ENCODE assay signal across 26 mouse cellular contexts in the genomic region with DNA sequence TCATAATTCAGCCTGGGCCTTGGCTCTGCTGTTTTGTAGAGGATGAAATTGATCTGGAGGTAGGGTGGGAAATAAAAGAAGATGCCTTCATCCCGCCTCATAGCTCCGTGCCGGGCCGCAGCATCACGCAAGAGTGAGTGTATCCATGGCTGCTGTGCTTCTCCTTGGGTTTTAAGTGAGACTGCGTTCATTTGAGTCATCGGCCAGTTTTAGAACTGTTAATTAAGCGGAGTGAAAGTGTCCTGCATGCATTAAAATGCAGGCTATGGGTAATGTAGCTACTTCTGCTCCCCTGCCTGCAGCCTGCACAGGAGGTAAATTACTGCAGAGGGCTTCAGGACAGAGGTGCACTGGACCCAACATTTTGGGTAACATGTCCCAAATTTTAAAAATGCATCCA. TPM values are rescaled to one million over a fixed set of nuclear protein-coding genes. Genes with fewer than 3 reads are reported as not detected.
A peak's percentile ranks its signal among the peaks of the same experiment; 100 is the strongest.
DNase-seq lines count a peak whose midpoint lies in the region; ATAC-seq and TF ChIP-seq lines count a peak whose summit lies in the region.
"Had no signal": no experiment of that assay in that cellular context is flagged by ENCODE, and none has a peak within 500 bp of the region (broad histone marks: within the 10 kb centered on the region; RNA-seq: fewer than 3 reads in every experiment).

No protein-coding gene starts in this region.

- intact Hi-C loops in left cerebral cortex, postnatal 14 days (cut with DNase I) = no loop called here
- intact Hi-C loops in left cerebral cortex, postnatal 10 days (cut with DNase I) = no loop called here

- H3K9ac ChIP-seq in forebrain, postnatal 0 days = no peak overlapping the region
- no peak overlapping the region for H3K9ac ChIP-seq in neural tube, embryonic 14.5 days (replicated peaks; ENCODE audit: low read depth, low read length)
- H3K9ac ChIP-seq in neural tube, embryonic 15.5 days (replicated peaks) = no peak overlapping the region
- H3K9ac ChIP-seq: embryonic facial prominence, embryonic 12.5 days; forebrain, embryonic 12.5 days; heart, embryonic 15.5 days; hindbrain, embryonic 14.5 days had no signal

- H3K4me1 ChIP-seq in forebrain, postnatal 0 days (ENCODE audit: insufficient read depth) = no peaks in the 10 kb centered on the region
- peaks cover 5% of the 10 kb centered on the region; the same call in 1 of the 2 replicates for H3K4me1 ChIP-seq in forebrain, embryonic 10.5 days
- no peaks in the 10 kb centered on the region for H3K4me1 ChIP-seq in neural tube, embryonic 14.5 days (ENCODE audit: control insufficient read depth, insufficient read depth, low read length)
- peaks cover 17% of the 10 kb centered on the region for H3K4me1 ChIP-seq in neural tube, embryonic 15.5 days
- H3K4me1 ChIP-seq: heart, embryonic 15.5 days; hindbrain, embryonic 10.5 days had no signal

- 78% methylated on average over 8 of the region's 8 CpGs for WGBS in forebrain, postnatal 0 days
- 92% methylated on average over 8 of the region's 8 CpGs for WGBS in forebrain, embryonic 10.5 days
- 66% methylated on average over 8 of the region's 8 CpGs for WGBS in neural tube, embryonic 14.5 days
- WGBS in neural tube, embryonic 15.5 days = 73% methylated on average over 8 of the region's 8 CpGs

- H3K27me3 ChIP-seq in forebrain, postnatal 0 days (ENCODE audit: insufficient read depth, low read length) = no peaks in the 10 kb centered on the region
- H3K27me3 ChIP-seq in forebrain, embryonic 10.5 days (ENCODE audit: poor library complexity, severe bottlenecking) = no peaks in the 10 kb centered on the region
- no peaks in the 10 kb centered on the region for H3K27me3 ChIP-seq in neural tube, embryonic 14.5 days (ENCODE audit: control insufficient read depth, insufficient read depth, low read length)
- no peaks in the 10 kb centered on the region for H3K27me3 ChIP-seq in neural tube, embryonic 15.5 days (replicated peaks)
- H3K27me3 ChIP-seq: embryonic facial prominence, embryonic 12.5 days; forebrain, embryonic 12.5 days; heart, embryonic 15.5 days had no signal

- no peaks in the 10 kb centered on the region for H3K9me3 ChIP-seq in forebrain, postnatal 0 days (ENCODE audit: low read length)
- H3K9me3 ChIP-seq in forebrain, embryonic 10.5 days = no peaks in the 10 kb centered on the region
- H3K9me3 ChIP-seq in neural tube, embryonic 14.5 days (ENCODE audit: control insufficient read depth, low read length) = no peaks in the 10 kb centered on the region
- H3K9me3 ChIP-seq in neural tube, embryonic 15.5 days (replicated peaks) = no peaks in the 10 kb centered on the region
- H3K9me3 ChIP-seq: embryonic facial prominence, embryonic 12.5 days; forebrain, embryonic 12.5 days; G1E; heart, embryonic 15.5 days; hindbrain, embryonic 10.5 days had no signal

- TF ChIP-seq CTCF in forebrain, postnatal 0 days (IDR thresholded peaks at IDR 0.05; ENCODE audit: low read depth) = no peak

- no peak for DNase-seq in forebrain, postnatal 0 days
- DNase-seq in forebrain, embryonic 10.5 days (ENCODE audit: extremely low spot score, low spot score) = no peak
- peak; percentile 25 to 43 for DNase-seq in left cerebral cortex, postnatal 14 days (ENCODE audit: low spot score in 2 of 2)
- no peak for DNase-seq in left cerebral cortex, postnatal 10 days (ENCODE audit: extremely low spot score in 1 of 2, low spot score in 2 of 2)
- DNase-seq in neural tube, embryonic 10.5 days (ENCODE audit: extremely low spot score, low spot score) = no peak
- DNase-seq in urinary bladder, postnatal 25 days (ENCODE audit: low spot score) = no peak
- DNase-seq: adrenal gland, adult 8-10 months; adrenal gland, postnatal 36 days; B cell, adult 2 months; cerebellum, adult 11 months; cerebellum, adult 8-10 months; cerebellum, postnatal 14 days; gastrocnemius, postnatal 14 days; heart, adult 2 months; heart, postnatal 14 days had no signal

- H3K4me3 ChIP-seq in forebrain, postnatal 0 days (ENCODE audit: low read depth, low read length) = no peak overlapping the region
- H3K4me3 ChIP-seq in forebrain, embryonic 10.5 days = no peak overlapping the region
- H3K4me3 ChIP-seq in neural tube, embryonic 14.5 days (ENCODE audit: low read depth, low read length) = no peak overlapping the region
- H3K4me3 ChIP-seq in neural tube, embryonic 15.5 days (replicated peaks) = no peak overlapping the region
- H3K4me3 ChIP-seq: embryonic facial prominence, embryonic 12.5 days; forebrain, embryonic 12.5 days; heart, adult 2 months; heart, embryonic 15.5 days; hindbrain, embryonic 10.5 days had no signal

- no peaks in the 10 kb centered on the region for H3K36me3 ChIP-seq in forebrain, postnatal 0 days (ENCODE audit: insufficient read depth)
- H3K36me3 ChIP-seq in forebrain, embryonic 10.5 days (replicated peaks) = peaks cover 14% of the 10 kb centered on the region
- H3K36me3 ChIP-seq in neural tube, embryonic 14.5 days (ENCODE audit: control insufficient read depth, insufficient read depth, low read length) = no peaks in the 10 kb centered on the region
- H3K36me3 ChIP-seq in neural tube, embryonic 15.5 days = no peaks in the 10 kb centered on the region
- H3K36me3 ChIP-seq: forebrain, embryonic 12.5 days; heart, embryonic 15.5 days had no signal

- no peak overlapping the region for H3K4me2 ChIP-seq in forebrain, postnatal 0 days (ENCODE audit: low read depth)
- no peak overlapping the region for H3K4me2 ChIP-seq in neural tube, embryonic 14.5 days (ENCODE audit: low read depth, low read length)
- H3K4me2 ChIP-seq in neural tube, embryonic 15.5 days = no peak overlapping the region
- H3K4me2 ChIP-seq: embryonic facial prominence, embryonic 12.5 days; forebrain, embryonic 12.5 days; heart, embryonic 11.5 days; heart, embryonic 15.5 days; hindbrain, embryonic 14.5 days had no signal

- ATAC-seq in forebrain, postnatal 0 days = 0 out of 2 replicates have a peak, but pooled peaks have one; percentile 10
- ATAC-seq in neural tube, embryonic 14.5 days (ENCODE audit: low read depth) = 0 out of 2 replicates have a peak, but pooled peaks have one; percentile 5
- ATAC-seq in neural tube, embryonic 15.5 days (ENCODE audit: low FRiP score) = no peak
- ATAC-seq: CD4-positive, CD25-positive, alpha-beta regulatory T cell, adult 4 months; forebrain, embryonic 16.5 days had no signal

- no peak overlapping the region for H3K27ac ChIP-seq in forebrain, postnatal 0 days (ENCODE audit: low read depth, low read length)
- H3K27ac ChIP-seq in forebrain, embryonic 10.5 days = no peak overlapping the region
- no peak overlapping the region for H3K27ac ChIP-seq in neural tube, embryonic 14.5 days (ENCODE audit: low read depth, low read length)
- 0 out of 2 replicates have a peak overlapping the region, but pooled peaks have one; percentile 41 for H3K27ac ChIP-seq in neural tube, embryonic 15.5 days (replicated peaks)
- H3K27ac ChIP-seq: forebrain, embryonic 12.5 days; heart, adult 2 months; heart, embryonic 15.5 days; hindbrain, embryonic 10.5 days; hindbrain, embryonic 14.5 days had no signal

RNA-seq across cellular contexts. Expression of a gene that starts 45.0 kb away (rescaled TPM):
- total RNA-seq in forebrain, postnatal 0 days (2014; rRNA removed) = 41.2 and 52.3 TPM in 2 replicates
- polyA plus RNA-seq in forebrain, postnatal 0 days (2015; fragmentation: Nextera tagmentation; extraction: Ambion mirVana) = 56.7 and 60.4 TPM in 2 replicates
- polyA plus RNA-seq in forebrain, embryonic 10.5 days (2016; fragmentation: Nextera tagmentation; extraction: Ambion mirVana) = 74.0 and 78.5 TPM in 2 replicates
- total RNA-seq in left cerebral cortex, postnatal 14 days (2021) = 10 to 100 TPM; 27.7 to 31.5 TPM
- 10 to 100 TPM; 31.8 to 32.4 TPM for total RNA-seq in left cerebral cortex, postnatal 10 days (2021)
- polyA plus RNA-seq in neural tube, embryonic 14.5 days (2014; fragmentation: Nextera tagmentation; extraction: Ambion mirVana) = 67.9 and 69.8 TPM in 2 replicates
- polyA plus RNA-seq in neural tube, embryonic 15.5 days (2015; fragmentation: Nextera tagmentation; extraction: Ambion mirVana) = 67.5 and 74.9 TPM in 2 replicates

Comparison
In these comparisons a context has a peak if more than half of its experiments do, and no peak if none do; other contexts are left out.
1. DNase-seq: peak in left cerebral cortex, postnatal 14 days (2 of 2); none in forebrain, postnatal 0 days (single experiment), forebrain, embryonic 10.5 days (single experiment), left cerebral cortex, postnatal 10 days (0 of 2), neural tube, embryonic 10.5 days (single experiment) and urinary bladder, postnatal 25 days (single experiment).